Mouse (Mus musculus): ENCODE results near the gene Nyap1. TPM values are rescaled to one million over a fixed set of nuclear protein-coding genes. Genes with fewer than 3 reads are reported as not detected.
A peak's percentile ranks its signal among the peaks of the same experiment; 100 is the strongest.
"Not testable (repeated sequence)": the region's sequence is repeated elsewhere in the genome, so short reads cannot be mapped to it uniquely, and the experiment has no call there.

Nyap1 gene
- total RNA-seq, 2 experiments from 2014 or later: 1.4 TPM; not detected in 1

DNA sequence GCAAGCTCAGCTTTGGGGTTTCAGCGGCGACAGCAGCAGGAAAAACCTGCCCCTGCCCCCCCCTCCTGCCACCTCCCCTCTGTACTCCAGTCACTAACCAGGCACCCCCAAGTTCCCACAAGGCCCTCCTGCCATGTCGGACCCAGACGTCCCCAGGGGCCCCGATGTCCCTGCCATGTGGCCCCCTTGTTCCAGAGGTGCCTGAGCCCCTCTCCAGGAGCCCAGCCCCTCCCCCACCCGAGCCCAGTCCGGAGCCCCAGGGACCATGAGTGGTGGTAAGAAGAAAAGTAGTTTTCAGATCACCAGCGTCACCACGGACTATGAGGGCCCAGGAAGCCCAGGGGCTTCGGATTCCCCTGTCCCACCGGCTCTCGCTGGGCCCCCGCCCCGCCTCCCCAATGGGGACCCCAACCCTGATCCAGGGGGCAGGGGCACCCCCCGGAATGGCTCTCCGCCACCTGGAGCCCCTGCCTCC lies 5.5 kb upstream of the Nyap1 start:
- ATAC-seq (replicated peaks; ENCODE audit: low FRiP score, poor library complexity, severe bottlenecking): no peak

DNA sequence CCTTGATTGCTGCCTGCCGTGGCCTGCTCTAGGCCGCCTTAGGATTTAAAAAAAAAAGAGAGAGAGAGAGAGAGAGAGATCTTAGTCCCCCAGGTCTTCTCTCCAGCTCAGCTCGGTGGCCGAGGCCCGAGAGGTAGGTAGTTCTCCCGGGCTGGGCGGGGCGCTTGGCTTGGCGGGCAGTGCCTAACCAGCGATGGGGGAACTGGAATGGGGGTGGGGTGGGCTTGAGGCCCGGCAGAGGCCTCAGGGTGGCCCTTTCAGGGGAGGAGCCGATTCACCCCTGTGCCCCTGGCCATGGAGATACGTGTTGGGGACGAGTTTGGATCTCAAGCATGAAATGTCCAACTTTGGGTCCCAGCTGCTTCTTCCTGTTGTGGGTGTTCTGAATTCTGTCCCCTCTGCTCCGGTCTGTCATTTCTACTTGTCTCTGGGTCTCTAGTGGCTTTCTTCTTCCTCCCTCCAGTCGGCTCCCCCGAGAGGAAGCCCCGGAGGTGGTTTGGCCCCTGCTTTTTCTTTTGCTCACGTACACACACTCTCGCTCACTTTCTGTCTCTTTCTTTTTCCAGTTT lies 5.0 kb upstream of the Nyap1 start:
- ATAC-seq (replicated peaks; ENCODE audit: low FRiP score, poor library complexity, severe bottlenecking): peak; percentile 55

DNA sequence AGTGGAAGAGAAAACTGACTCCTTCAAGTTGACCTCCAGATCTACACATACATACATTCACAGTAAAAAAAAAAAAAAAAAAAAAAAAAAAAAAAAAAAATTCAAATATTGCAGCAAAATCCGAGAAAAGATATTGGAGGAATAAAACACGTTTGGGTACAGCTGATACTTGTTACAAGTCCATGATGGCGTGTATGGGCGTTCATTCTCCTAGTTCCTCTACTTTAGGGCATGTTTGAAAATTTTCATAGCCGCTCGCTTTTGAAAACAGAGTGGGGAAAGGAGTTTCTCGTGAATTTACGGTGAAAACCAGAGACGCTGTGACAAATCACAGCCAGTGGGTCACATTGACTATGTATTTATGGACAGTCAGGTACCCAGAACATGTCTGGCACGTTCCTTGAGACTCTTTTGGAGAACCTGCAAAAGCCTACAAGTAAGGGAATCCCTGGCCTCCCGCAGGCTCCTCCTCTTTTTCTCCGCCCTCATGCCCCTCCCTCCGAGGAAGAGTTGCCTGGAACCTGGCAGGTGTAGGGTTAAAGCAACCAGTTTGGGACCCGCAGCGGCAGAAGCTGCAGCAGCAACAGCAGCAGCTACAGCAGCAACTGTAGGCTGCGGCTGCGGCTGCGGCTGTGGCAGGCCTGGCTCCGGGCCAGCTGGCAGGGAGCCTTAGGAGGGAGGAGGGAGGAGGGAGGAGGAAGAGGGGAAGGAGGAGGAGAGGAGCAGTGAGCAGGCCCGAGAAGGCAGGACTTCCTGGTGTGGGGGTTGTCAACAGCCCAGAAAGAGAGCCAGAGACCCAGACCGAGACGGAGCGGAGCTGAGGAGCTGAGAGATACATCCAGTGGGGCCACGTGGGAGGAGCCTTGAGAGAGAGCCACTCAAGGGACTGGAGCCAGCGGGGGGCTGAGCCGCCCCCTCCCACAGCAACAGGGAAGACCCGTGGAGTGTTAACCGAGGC lies 4.1 kb upstream of the Nyap1 start, which contains the start of gene Tsc22d4:
Gene Tsc22d4, plus strand, starts transcription at position 517 of the 958 bp plus-strand sequence.
- ATAC-seq (replicated peaks; ENCODE audit: low FRiP score, poor library complexity, severe bottlenecking): peak; percentile 75

DNA sequence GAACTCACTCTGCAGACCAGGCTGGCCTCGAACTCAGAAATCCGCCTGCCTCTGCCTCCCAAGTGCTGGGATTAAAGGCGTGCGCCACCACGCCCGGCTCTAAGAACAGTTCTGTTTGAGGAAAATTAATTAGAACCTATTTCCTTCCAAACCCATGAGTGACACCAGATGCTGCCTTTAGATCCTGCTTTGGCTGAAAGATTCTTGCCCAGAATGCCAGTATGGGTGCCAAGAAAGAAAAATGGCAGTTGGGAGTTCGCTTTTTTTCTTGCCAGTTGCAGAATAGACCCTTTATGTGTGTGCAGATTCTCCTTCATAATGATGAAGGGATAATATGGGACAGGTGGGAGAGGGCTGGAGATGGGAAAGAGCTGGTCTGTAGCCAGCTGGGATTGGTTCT lies 2.8 kb upstream of the Nyap1 start:
- no peak for ATAC-seq (replicated peaks; ENCODE audit: low FRiP score, poor library complexity, severe bottlenecking)

DNA sequence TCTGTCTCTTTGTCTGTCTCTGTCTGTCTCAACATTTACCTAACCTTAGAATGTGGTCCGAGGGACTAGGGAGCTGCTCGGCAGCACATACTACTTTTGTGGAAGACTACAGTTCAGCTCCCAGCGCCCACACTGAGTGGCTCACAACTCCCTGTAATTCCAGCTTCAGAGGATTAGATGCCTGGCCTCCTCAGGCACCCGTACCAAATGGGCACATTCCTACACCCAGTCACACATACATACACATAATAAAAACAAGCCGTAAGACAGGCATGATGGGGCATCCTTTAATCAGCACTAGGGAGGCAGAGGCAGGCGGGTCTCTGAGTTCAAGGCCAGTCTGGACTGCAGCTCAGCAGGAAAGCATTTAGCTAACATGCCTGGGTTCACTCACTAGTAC lies 1.4 kb upstream of the Nyap1 start:
- no peak for ATAC-seq (replicated peaks; ENCODE audit: low FRiP score, poor library complexity, severe bottlenecking)

DNA sequence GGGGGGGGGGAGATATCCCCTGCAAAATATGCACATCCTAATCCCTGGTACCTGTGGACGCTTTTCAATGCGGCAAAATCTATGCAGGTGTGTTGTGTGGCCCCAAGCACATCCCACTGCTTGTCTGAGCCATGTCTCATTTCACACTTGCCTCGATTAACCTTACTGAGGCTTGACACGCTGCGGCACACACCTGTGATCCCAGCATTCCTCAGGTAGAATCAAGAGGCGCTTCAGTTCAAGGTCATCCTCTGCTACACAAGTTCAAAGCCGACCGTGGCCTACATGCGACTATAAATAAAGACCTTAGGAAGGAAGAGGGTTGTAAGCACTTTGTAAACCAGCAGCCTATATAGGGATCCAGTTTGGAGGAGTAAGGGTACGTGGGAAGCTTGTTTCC lies 641 bp upstream of the Nyap1 start:
- ATAC-seq (replicated peaks; ENCODE audit: low FRiP score, poor library complexity, severe bottlenecking): no peak

DNA sequence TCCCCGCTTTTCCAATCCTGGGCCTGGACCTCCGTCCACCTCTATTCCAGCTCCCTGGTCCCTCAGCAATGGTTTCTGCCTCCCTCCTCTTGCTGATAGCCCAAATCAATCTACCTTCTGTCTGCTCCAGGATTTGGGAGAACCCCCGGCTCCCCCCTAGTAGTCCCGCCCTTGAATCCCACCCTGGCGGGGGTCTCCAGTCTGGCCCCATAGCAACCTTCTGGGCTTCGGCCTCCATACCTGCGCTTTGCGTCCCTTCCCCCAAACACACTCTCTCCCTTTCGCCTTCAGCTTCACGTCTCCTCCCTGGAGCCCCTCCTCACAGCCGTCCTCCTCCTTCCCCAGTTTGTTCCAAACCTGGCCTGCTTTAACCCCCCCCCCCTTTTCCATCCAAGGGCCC lies 901 bp downstream of the Nyap1 start:
- ATAC-seq (replicated peaks; ENCODE audit: low FRiP score, poor library complexity, severe bottlenecking): no peak

DNA sequence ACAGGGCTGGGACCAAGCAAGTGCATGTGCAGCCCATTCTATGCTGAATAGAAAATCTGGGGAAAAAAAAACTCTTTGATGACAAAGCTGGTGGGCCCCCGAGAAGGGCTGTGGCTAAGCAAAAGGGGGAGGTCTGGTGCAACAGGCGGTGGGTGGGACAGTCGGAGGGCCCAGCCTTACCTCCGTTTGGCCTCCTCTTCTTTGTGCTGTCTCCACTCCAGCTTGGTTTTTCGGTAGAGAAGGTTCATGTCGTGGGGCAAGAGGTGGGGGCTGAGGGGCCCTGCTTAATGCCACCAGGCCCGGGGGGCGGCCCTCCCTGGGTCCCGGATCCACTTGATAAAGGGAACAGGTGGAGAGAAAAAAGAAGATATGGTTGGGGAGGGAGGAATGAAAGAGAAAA lies 1.9 kb downstream of the Nyap1 start:
- no peak for ATAC-seq (replicated peaks; ENCODE audit: low FRiP score, poor library complexity, severe bottlenecking)

DNA sequence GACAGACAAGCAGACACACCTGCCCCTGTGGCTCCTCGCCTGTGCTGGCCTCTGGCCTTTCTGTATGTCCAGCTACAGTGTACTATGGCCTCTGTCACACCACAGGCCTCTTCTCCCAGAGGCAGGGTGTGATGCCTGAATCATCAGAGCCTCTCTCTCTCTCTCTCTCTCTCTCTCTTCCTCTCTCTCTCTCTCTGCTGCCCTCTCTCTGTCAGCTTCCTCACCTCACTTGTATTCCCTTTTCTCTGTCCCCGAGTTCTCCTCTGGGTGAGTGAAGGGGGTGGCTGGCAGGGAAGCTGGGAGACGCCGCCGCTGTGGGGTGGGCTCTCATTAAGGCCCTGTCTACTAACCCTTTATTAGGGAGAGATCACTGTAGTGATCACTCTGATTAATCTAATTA lies 2.9 kb downstream of the Nyap1 start:
- ATAC-seq (replicated peaks; ENCODE audit: low FRiP score, poor library complexity, severe bottlenecking): no peak

DNA sequence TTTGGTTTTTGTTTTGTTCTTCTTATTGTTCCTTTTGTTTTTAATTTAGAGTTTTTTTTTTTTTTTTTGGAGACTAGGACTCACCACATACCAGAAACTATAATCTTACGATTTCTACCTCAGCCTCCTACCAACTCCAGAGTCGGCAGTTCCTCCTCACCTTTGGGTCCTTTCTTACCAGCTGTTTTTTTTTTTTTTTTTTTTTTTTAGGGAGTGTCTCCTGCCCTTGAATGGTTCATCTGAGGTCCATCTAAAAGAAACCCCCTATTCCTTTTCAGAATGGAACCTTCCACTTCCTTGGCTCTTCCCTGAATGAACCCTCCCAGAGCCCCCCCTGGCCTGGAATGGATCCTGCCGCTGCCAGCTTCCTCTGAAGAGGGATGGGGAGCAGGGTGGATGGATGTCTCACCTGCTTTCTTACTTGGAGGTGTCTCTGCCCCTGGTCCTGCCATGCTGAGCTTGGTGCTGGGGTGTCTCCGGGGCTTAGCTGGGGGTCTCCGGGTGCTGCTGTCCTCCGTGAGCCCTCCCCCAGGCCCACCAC lies 3.9 kb downstream of the Nyap1 start:
- no peak for ATAC-seq (replicated peaks; ENCODE audit: low FRiP score, poor library complexity, severe bottlenecking)

DNA sequence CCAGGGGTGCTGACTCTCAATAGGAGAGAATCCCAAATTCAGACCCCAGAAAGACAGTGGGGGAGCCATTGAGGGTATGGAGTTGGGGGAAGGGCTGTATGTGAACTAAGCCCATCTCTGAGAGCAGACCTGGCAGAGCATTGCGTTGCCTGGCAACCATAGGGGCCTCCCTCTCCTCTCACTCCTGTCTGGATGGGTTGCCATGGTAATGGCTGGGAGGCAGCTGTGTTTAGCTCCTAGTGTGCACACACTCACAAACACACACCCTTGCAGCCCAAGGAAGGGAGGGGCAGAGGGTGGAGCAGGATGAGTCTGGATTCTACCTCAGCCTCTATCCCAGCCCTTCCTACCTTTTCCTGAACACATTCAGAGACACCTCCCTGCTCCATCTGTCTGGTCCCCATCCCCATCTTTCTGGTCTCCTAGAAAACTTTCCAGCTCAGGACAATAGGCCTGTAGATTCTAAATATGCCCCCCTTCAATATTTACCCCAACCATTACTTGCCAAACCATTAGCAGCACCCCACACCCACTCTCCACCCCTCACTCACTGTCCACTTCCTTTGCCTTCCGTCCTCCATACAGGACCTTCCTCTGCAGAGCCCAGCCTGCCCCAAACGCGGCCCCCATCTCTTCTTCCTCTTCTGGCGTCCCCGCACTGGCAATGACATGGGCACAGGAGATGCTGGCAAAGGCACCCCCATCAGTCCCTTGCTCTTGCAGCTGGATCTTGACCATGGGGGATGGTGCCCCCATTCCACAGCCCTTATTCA lies 6.9 kb downstream of the Nyap1 start:
- ATAC-seq (replicated peaks; ENCODE audit: low FRiP score, poor library complexity, severe bottlenecking): no peak

DNA sequence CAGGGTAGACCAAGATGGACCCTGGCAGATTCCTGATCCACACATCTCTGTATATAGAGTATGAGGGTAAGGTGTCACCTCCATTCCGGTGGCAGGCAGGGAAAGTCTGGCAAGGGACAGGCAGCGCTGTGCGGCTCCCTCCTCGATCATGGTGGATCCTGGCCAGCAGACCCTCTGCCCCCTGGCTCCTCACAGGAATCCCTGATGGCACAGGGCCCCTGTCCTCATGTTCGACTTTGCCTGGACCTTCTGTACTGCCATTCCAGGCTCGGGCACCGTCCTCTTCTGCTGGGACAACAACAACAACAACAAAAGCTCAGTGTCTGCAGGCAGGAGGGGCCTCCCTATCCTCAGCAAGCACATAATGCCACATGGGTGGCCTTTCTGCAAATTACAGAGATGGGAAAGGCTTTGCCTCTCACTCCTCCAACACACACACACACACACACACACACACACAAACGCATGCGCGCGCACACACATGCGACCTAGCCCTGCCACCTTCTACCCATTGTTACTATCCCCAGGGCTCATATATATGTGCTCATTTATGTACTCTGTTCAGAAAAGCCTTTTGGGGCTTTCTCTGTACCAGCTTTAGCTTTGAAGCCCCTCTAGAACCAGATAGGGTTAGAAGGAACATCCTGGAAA lies 7.6 kb downstream of the Nyap1 start:
- ATAC-seq (replicated peaks; ENCODE audit: low FRiP score, poor library complexity, severe bottlenecking): no peak

DNA sequence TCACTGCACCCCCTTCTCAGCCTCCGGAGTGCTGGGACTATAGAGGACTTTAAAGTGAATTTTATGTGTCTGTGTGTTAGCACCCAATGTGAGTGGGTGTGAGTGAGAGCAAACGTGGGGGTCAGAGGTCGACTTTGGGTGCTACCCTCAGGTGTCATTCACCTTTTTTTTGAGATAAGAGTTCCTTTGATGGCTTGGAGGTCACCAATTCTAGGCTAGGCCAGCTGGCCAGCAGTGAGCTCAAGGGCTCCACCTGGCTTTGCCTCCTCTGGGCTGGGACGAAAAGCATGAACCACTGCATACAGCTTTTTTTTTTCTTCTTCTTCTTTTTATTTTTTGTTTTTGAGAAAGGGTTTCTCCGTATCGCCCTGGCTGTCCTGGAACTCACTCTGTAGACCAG lies 14.6 kb downstream of the Nyap1 start:
- ATAC-seq (replicated peaks; ENCODE audit: low FRiP score, poor library complexity, severe bottlenecking): 0 out of 2 replicates have a peak, but pooled peaks have one; percentile 28

DNA sequence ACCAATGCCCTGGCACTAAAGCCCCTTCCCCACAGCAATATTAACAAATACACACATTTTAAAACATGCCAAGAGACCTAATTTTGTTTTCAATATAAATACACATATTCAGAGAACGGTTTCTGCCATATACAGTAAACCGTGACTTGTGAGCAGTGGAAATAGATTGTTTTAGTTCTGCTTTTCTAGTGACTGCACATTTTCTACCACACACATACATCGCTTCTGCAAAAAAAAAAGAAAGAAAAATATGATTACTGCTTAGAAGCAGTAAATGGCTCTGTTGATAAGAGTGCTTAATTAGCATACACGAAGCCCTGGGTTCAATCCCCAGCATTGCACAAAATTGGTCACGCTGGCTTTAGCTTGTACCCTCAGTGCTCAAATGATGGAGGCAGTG lies 17.6 kb downstream of the Nyap1 start:
- no peak for ATAC-seq (replicated peaks; ENCODE audit: low FRiP score, poor library complexity, severe bottlenecking)

DNA sequence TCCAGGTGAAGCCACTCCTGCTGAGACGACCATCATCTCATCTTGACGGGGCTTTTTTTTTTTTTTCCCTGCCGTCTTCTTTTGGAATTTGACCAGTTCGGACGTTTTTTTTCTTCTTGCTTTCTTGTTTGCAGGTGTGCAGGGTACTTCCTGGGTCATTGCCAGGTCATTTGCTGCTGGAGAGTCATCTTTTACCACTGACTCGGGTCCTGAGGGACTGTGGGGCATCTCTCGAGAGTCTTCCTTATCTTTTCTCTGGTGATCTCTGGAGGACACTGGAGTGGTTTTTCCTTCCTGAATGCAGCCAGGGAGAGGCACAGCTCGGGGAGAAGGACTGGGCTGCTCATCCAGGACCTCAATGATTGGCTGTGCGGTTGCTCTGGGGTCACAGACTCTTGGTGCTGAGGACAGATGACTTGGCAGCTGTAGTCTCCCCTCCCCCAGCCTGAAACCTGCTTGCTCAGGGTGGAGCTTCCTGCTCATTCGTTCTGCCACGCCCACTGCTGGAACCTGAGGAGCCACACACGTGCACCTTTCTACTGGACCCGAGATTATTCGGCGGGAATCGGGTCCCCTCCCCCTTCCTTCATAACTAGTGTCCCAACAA lies 20.7 kb downstream of the Nyap1 start:
- not testable (repeated sequence) for ATAC-seq (replicated peaks; ENCODE audit: low FRiP score, poor library complexity, severe bottlenecking)

DNA sequence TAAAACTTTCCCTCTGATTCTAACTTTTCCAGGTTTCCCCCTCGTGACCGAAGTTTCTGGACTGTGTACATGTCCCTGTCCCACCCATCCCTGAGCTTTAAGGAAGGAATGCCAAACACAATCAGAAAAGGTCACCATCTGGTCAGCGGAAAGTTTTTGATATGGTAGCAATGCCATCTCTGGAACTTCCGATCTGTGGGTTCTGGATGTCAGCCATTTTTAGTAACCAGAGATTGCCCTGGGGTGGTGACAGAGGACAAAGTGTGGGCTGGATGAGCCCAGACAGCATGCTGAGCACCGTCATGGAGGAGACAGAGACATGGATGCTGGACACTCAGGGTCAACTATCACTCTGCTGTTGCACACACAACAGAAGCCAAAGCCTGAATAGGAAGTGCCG lies 22.3 kb downstream of the Nyap1 start:
- 0 out of 2 replicates have a peak, but pooled peaks have one; percentile 21 for ATAC-seq (replicated peaks; ENCODE audit: low FRiP score, poor library complexity, severe bottlenecking)

DNA sequence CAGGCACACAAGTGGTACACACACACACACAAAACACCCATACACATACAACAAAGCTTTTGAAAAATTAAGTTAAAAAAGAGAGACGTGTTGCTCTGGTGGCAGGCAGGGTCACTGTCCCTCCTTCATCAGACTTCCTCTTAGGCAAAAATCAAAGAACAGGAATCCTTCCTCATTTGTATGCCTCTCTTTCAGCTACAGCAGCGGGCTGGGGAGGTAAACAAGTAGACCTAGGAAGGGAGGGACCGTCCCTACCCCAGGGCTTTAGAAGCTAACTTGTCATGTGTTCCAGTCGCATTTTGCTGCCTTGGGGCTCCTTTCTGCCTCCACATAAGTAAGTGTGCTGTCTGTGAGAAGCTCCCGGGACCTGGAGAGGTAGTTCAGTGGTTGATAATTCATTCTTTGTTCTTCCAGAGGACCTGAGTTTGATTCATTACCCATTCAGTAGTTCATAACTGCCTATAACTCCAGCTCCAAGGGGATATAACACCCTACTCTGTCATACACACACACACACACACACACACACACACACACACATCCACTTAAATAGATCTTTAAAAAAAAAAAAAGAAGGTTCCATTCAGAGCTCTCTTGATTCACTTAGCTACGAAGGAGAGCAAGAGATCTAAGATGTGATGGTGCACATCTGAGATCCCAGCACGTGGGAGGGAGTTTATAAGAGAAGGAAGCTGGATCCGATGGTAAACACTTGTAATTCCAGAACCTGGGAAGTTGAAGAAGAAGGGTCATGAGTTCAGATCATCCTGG lies 23.2 kb downstream of the Nyap1 start:
- no peak for ATAC-seq (replicated peaks; ENCODE audit: low FRiP score, poor library complexity, severe bottlenecking)

DNA sequence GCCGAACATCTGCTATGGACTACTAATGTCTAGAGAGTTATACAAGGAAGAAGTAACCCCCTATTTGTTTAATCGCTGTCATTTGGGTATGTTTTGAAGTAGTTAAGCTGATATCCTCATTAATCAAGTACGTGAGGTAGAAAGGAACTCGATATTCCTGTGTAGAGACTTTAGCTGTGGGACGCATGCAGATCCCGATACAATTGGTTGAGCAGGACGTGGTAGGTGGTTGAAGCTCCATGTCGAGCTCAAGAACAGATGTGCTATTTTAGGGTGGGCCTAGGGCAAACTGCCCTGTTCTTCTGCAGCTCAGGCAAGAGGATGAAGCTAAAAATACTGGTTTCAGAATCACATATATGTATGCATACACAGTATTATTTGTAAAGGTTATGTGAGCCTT lies 25.7 kb downstream of the Nyap1 start:
- ATAC-seq (replicated peaks; ENCODE audit: low FRiP score, poor library complexity, severe bottlenecking): no peak
